Mouse (Mus musculus) frontal cortex, postnatal 10 days (tissue): ENCODE data around the gene Tnrc6b.

ENCODE experiments used
- DNase-seq, 2 experiments: peaks; one replicate each; pipeline ENCODE4 v3.0.0; 2022; ENCODE audit warnings: low spot score in 2 of 2, mixed read lengths in 1 of 2

Gene Tnrc6b

GRCm38 (mm10) chr15:80710608-80711363 lies at the start of gene Tnrc6b:
Gene Tnrc6b (plus strand): TSS chr15:80711313.
- DNase-seq: peak; percentile 98

- no peak for DNase-seq
Measured at GRCm38 (mm10) chr15:80664444-80664843, 46.7 kb upstream of the Tnrc6b start.

DNA sequence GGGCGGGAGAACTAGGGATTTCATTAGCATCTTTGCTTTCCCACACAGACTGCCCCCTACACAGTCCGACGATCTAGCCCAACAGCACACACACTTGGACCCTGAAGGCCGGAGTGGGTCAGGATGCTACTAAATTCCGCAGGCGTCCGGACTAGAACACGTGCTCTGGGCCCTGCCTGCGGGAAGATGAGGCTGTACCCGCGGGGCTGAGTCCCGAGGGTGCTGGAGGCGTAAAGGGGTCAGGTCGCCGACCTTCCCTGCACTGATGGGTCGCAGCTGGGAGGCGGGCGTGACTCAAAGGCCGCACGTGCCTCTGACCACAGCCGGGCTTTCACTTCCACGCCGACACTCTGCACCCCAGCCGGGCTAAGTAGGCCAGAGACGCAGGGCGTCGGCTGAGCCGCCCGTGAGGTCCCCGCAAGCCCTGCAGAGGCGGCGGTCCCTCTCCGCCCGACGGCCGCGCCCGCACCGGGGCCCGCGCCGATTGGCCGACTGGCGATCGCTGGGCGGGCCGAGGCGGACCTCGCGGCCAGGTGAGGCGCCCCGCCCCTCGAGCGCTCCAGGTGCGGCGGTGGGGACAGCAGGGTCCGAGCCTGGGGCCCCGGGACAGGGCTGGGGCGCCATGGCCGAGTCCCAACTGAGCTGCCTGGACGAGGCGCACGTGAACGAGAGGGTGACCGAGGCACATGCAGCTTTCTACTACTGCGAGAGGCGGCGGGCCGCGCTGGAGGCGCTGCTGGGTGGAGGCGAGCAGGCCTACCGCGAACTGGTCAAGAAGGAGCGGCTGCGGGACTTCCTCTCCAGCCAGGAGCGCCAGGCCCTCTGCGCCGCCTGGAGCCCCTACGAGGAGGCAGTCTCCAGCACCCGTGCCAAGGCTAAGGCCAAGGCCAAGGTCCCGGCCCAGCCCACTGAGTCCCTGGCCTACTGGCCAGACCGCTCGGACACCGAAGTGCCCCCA lies 39.5 kb upstream of the Tnrc6b start, which contains the start of gene Fam83f:
Gene Fam83f (plus strand): TSS at position 553 of the 958 bp plus-strand sequence.
- no peak for DNase-seq

- DNase-seq: no peak
Measured at GRCm38 (mm10) chr15:80672810-80673209, 38.3 kb upstream of the Tnrc6b start.

GRCm38 (mm10) chr15:80673337-80674095 lies 37.6 kb upstream of the Tnrc6b start:
- DNase-seq: no peak

- DNase-seq: no peak
Measured at GRCm38 (mm10) chr15:80674700-80675099, 36.4 kb upstream of the Tnrc6b start.

DNA sequence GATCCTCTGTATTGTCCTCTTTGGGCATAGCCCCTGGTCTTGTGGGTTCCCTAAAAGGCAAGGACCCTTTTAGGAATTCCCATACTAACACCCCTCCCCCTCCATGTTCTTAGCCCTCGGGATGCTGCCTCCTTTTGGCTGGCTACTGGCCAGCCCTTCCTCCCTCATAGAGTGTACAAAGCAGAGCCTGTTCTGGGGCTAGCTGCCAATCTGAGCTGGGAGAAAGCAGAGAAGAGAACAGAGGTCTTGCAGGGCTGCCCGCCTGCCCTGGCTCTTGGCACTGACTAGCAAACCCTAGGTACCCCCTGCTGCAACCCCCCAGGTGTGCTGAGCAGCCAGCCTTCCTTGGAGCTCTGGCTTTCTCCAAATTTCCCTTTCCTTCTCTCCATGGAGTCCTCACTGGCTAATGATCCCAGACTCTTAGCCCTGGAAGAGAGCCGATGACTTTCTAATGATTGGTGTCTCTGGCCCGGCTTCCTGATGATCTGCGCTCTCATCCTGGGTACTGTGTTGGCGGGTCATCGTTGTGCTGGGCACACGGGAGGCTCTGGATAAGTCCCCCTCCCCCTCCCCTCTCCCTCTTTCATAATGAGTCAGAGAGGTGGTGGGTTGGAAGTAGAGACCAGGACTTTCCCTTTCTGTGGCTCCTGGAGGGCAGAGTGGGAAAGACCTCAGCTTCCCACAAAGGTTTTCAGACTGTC lies 31.4 kb upstream of the Tnrc6b start:
- peak in 1 of 2 experiments; percentile 60 for DNase-seq

DNA sequence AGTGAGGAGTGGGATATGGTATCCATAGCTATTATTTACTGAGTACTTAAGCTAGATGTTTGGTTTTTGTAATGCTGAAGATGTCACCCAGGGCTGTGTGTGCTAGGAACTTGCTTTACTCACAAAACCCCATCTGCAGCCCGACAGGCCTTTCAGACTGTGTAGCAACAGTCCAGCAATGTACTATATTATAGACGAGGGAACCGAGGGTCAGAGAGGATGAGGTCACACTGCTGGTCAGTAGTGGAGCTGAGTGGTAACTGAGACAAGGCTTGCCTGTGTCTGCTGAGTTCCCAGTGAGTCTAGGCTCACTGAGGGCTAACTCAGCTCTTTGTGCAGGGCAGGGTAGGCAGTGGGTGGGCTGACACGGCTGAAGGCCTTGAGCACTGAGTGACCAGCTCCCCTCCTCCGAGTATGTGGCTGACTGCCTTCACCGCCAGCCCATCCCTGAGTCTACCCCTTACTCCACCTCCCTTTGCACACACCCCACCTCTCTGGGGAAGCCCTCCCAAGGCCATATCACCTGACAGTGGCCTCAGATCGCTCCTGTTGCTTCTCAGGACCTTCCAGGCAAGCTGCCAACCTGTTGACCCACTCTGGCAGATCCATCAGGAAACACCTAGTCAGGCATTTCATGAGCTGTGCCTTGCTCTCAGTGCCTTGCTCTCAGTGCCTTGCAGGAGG lies 30.6 kb upstream of the Tnrc6b start:
- no peak for DNase-seq

DNA sequence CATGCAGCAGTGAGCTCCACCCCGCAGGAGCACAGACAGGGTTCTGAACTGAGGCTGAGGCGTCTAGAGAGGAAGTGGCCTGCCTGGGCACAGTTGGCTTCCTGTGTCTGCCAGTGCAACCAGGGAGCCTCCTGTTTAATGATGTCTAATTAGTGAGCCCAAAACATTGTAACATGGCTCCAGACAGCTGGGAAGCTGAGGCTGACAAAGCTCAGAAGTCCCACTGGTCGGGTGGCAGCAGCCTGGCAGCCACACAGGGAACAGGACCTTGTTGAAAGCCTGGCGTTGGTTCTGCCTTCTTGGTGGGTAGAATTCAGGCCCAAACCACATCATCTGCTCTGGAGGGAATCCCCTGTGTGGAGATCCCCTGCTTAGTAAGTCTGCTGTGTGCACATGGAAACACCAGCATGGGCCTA lies 29.6 kb upstream of the Tnrc6b start:
- no peak for DNase-seq

- no peak for DNase-seq
Measured at GRCm38 (mm10) chr15:80682343-80682742, 28.8 kb upstream of the Tnrc6b start.

DNA sequence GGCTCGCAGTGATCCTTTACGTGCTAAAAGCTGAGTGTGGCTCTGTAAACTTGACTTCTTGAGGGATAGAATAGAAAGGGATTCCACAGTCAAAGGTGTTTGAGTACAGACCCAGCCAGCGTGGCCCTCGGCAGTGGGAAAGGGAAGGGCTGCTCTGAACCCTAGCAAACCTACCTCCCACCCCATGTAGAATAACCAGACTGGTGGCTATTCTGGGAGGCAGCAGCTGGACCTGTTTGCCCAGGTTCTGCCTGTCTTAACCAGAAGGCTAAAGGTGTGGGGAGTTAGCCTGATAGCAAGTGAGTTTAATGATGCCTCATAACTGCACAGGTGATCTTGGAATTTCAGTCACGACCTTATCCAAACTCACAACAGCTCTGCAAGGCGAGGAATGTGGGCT lies 28.0 kb upstream of the Tnrc6b start:
- DNase-seq: no peak

DNA sequence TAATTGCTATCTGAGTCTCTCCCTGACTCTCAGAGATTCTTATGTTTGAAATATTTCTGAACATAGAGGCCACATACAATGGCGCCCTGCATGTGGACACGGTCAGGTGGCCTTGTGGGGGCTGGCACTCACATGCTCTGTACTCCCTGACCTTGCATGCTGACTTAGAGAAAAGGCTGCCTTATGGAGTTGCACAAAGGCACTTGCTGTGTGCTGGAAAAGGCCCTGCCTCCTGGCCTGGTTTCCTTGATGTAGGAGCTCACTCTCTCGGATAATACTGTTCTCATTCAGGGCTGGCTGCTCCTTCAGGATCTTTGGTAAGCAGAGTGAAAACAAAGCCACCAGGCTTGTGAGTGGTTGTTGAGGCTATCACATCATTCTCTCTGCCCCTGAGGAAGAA lies 27.1 kb upstream of the Tnrc6b start:
- no peak for DNase-seq

DNA sequence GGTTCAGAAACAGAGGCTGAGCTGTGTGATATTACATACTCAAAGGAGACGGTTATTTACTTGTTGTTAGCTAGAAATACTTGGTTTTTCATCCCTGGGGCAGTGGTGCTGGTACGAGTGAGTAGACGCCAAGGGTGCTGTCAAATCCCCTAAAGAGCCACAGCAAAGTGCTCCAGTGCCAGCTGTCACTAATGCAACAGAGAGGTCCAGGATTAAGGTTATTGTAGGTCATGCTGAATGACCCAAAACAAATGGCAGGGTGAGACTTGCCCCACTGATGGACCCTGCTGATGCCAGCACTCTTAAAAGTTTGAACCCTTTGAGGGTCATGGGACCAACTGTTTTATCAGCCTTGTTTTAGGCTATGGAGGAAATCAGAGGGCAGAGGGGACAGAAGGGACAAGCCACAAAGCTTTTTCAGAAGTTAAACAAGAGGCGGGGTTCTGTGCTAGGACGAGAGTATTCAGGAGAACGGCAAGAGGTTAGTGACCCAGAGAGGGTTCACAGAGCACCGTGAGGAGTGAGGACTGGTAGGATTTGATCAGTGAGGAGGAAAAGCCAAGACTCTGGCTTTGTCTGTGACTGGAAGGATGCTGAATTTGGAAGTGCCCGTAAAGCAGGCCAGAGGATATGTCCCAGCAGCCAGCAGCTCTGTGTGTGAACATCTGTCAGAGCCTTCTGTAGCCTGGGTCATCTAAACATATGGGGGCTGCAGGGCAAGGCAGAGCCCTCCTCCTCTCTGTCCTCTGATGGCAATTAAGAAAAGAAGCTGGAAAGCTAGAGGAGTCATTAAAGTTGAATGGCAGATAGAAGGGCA lies 26.1 kb upstream of the Tnrc6b start:
- no peak for DNase-seq

DNA sequence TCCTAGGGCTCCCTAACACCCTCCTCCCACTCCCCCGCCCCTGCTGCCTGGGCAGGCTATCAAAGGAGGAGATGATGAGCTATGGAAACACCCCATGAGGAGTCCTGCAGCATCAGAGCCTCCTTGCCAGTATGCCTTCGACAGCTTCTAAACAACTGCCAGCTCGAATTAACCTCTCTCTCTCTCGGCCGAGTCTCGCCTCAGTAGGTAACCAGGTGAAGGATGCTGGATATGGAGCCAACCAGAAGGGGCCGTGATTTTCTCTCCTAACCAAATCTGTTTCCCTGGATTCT lies 25.6 kb upstream of the Tnrc6b start:
- DNase-seq: no peak

DNA sequence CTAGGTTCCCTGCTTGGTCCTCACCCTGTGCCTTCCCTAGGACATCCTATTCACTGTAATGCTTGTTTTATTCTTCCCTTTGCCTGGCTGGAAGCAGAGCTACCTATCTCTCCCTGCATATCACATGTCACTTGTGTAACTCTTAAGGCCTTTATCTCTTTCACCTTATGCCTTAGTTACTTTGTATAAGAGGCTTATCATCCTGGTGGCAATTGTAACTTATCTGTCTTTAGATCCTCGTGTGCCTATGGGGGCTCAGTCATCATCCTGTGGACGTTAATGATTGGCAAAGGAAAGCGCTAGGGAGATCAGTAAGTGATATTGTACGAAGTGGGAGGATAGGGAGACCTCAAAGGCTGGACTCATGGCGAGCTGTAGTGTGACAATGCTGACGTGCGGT lies 22.6 kb upstream of the Tnrc6b start:
- no peak for DNase-seq

DNA sequence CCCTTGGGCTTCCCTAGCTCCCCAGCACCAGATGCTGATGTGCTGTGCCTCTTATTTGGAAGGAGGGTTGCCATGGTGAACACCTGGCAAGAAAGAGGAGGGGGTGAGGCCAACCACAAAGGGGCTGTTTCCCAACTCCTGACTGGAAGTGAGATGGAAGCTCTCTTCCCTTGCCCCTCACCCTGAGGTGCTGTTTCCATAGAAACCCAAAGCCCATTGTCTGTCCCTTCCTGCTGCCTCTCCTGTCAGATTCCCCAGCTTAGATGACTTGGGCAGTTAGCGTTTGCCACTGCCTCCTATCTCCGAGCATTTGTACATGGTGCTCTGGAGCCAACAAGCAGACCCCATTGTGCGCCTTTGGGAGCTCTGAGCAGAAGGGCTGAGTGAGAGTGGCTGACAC lies 17.6 kb upstream of the Tnrc6b start:
- no peak for DNase-seq

DNA sequence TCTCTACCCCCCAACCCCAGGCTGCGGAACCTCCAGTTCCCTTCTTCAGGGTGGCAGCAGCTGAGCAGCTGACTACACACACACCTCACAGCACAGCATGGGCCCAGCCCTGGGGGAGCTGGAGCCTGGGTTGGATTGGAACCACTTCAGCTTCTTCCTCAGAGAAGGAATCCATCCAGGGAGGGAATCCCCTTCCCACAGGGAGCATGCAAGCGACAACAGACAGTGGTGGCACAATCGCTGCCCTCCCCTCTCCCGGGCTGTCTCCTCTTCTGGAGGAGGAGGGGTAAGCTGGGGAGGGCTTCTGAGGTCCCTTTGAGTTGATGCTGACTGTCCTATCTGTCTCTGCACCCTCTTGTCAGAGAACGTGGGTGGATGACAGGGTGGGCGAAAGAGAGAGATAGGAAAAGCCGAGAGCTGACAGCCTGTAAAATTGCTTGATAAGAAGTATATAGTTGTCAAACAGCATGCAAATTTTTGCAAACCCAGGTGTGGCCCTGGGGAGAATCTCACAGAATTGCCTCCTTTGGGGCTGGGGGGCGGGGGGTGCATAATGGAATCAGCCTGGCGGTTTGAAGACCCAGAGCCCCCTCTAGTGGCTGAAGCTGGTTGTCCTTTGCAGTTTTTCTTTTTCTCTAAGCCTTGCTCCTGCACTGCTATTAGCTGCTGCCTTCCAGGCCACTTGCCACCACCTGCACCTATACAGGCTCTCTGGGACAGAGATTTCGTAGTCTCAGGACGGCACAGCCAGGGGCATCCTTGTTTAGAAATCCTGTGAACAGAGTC lies 16.8 kb upstream of the Tnrc6b start:
- DNase-seq: peak; percentile 64 to 75

GRCm38 (mm10) chr15:80697564-80697963 lies 13.5 kb upstream of the Tnrc6b start:
- no peak for DNase-seq
